Mouse (Mus musculus): ENCODE measurements around the gene Acad10.

DNA sequence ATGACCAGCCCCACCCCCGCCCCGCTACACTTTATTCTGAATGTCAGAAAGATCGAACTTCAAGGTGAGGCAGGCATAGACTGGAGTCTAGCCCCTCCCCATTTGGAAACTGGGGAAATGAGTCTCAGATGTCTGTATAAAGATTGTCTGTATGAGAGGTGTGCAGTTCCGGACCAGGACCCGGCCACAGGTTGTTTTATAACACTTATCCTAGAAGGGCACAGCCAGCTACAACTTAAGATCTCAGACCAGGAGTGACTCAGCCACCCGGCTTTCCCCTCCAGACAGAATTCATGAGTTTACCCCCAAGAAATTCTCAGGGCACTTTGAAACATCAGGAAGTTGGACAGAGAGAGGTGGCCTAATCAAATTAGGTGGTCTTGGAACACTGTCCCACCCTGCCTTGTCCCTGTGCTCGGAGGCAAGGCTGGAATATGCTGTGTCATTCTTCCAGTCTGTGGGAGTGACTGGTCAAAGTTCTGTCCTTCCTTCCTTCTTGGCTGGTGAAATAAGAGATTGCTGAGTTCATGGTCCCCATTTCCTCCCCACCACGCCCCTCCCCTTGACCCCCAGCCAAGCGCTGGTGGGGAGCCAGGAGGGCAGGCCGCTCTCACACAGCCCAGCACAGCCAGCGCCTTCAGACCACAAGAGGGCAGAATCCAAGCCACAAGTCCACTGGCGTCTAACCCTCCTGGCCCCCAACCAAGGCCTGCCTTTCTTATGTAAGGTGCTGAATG is 76.4 kb downstream of the Acad10 start:
- TF ChIP-seq CTCF (IDR thresholded peaks at IDR 0.05; ENCODE audit: low read depth) = peak; percentile 81
- TF ChIP-seq EP300 (IDR thresholded peaks at IDR 0.05; ENCODE audit: low read depth) = no peak
